Mouse (Mus musculus): ENCODE data around the gene Mt2.

Mt2 gene

DNA sequence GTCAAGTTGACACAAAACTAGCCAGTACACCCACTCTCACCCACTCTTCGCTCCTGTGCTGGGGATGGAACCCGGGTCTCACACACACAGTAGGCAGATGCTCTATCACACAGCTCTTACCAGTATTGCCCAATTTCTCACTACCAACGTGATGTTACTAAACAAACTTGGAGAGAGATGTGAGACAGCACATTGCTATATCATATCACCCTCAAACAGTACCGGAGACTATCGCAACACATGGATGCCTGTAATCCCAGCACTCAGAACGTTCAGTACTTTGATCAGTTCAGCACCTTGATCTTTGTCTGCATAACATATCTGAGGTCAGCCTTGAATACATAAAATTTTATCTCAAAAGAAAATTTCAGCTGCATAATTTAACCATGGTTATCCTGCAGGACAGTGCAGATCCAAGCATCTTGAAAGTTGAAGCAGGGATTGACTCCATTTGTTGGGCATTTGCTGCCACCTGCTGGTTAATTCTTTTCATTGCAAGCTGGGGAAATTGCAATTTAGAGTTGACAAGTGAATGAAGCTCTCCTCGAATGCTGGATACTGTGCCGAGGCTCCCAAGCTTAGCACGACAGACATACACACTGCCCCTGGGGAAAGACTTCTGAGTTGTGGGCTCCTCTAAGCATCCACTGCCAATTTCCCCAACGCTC is 26.9 kb downstream of the Mt2 start:
- DNase-seq (ENCODE audit: low read depth, low spot score), result no peak

DNA sequence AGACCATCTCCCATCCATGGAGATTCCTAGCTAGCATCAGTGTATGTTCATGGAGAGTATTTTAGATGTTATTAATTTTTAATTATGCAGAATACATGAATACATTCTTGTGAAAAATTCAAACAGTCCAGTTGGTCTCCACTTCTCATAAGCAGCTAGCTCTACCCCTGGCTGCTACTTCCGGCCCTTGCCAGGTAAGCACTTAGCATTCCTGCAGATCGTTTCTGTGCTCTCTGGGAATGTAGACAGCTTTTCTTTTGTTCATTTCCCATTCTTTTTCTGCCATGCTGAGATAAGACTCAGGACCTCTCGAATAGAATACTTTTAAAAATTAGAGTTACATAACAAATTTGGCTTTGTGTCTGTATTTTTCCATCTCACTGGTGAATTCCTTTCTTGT is 31.6 kb downstream of the Mt2 start:
- no peak for DNase-seq (ENCODE audit: low read depth, low spot score)

DNA sequence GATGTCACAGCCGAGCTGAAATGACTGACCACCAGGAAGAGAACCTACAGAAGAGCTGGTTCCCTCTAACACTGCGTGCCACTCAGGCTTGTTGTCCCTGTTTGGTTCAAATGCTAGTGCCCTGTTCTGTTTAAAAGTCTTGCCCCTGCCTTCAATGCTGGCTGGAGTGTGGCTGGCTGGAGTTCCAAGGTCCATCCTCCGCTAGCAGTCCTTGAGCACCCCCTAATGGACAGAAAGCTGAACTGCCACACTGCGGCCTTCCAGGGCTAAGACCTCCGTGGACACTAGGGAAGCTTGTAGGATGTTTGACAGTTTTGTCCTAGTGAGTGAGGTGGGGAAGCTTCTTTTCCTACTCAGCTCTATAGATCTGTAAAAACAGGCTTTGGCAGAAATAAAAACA is 33.3 kb downstream of the Mt2 start:
- DNase-seq (ENCODE audit: low read depth, low spot score), result peak; percentile 59

DNA sequence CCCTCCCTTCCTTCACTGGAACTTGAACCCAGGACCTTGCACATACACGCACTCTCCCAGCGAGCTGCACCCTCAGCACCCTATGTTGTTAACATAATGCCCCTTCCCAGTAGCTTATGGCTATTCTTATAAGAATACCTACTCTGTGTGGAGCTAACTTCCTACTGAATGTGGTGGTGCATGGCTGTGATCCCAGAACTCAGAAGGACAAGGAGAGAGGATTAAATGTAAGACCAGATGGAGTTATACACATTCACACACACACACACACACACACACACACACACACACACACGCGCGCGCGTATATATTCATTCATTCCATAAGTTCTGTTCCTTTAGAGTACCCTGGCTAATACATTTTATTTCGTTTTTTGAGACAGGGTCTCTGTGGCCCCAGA is 33.8 kb downstream of the Mt2 start:
- no peak for DNase-seq (ENCODE audit: low read depth, low spot score)

GRCm38 (mm10) chr8:94207491-94207890 is 35.0 kb downstream of the Mt2 start:
- no peak for DNase-seq (ENCODE audit: low read depth, low spot score)

GRCm38 (mm10) chr8:94209639-94210038 is 37.2 kb downstream of the Mt2 start:
- no peak for DNase-seq (ENCODE audit: low read depth, low spot score)

GRCm38 (mm10) chr8:94210225-94210624 is 37.8 kb downstream of the Mt2 start:
- DNase-seq (ENCODE audit: low read depth, low spot score), result no peak

DNA sequence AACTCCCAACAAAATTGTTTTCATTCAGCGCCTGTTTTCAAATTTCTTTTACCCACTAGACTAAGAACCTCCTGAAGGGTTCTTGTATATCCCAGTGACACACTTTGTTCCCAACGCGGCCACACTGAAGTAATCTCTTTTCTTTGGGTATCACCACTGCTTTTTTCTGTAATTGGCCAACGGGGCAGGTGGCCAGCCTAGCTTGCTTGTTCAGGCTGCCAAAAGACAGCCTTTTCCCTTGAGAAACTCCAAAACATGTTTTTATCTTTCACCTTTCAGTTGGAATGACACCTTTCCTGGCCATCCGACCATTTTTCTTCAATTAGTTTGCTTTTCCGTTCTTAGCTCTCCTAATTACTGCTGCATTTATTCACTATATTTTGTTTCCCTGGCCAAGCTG is 41.4 kb downstream of the Mt2 start:
- DNase-seq (ENCODE audit: low read depth, low spot score), result no peak

DNA sequence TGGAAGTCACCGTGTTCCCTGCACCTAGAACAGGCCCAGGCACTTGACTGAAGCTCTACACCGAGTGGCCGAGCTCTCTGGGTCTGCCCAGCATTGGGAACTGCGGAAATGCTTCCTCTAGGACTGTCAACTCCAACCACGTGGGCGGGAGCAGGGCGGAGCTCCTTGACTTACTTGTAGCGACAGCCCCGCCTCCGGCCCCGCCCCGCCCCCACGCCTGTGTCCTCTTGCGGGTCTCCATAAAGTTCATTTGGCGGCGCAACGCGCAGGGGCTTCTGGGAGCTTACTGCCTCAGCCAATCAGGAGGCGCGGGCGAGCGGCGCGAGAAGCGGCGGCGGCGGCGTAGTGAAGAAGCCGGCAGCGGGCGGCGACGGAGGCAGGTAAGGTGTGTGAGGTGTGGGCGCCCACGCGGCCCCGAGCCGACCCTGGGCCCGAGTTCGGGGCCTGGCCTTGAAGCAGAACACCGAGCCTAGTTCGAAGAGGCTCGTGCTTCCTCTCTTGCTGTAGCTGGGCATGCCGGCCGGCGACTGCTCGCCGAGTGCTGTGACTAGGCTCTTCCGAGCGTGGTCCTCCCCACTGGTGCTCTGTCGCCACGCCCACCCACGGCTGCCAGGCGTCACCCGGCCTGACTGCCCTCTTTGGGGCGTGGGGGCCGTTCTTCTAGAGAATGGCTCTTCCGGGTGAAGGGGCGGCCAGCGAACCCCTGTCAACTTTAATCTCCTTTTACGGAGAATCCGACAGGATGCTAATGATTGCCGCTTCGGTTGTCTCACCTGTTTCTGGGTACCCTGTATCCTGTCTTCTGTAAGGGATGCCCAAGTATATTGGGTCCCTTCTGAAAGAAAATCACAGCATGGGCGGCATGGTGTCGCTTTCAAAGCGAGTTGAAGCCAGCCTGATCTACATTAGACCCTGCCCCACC is 42.0 kb downstream of the Mt2 start, which contains the start of gene Nup93:
Gene Nup93, plus strand, starts transcription at position 313 of the 922 bp plus-strand sequence.
- DNase-seq (ENCODE audit: low read depth, low spot score), result peak; percentile 98
